In the genomic region with DNA sequence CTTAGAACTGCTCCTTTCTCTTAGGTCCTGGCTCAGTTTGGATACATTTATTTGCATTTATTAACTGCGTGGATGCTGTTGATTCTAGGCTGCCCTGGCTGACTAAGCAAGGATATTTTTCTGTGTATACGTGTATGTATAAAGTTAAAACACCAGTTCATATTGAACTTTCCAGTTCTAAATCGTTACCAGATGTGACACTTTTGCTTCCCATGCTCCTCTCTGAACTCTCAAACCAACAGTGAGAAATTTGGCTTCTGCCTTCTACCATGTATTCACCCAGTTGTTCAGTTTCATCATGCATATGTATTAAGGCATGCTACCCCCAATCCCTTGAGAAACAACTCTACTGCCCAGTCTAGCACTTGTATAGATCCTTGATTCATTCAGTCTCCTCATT, we compare ENCODE assay signal across 21 mouse cellular contexts. TPM values are rescaled to one million over a fixed set of nuclear protein-coding genes. Genes with fewer than 3 reads are reported as not detected.
"Had no signal": no experiment of that assay in that cellular context is flagged by ENCODE, and none has a peak within 500 bp of the region (broad histone marks: within the 10 kb centered on the region; RNA-seq: fewer than 3 reads in every experiment).

No protein-coding gene starts in this region.

- H3K4me3 ChIP-seq: midbrain, embryonic 10.5 days; midbrain, embryonic 12.5 days; myocyte; neural tube, embryonic 13.5 days; neural tube, embryonic 15.5 days had no signal

- H3K27ac ChIP-seq: midbrain, embryonic 10.5 days; midbrain, embryonic 12.5 days; neural tube, embryonic 13.5 days; neural tube, embryonic 15.5 days had no signal

- H3K4me2 ChIP-seq: lung, embryonic 14.5 days; midbrain, embryonic 12.5 days; neural tube, embryonic 13.5 days; neural tube, embryonic 15.5 days had no signal

- H3K9me3 ChIP-seq: midbrain, embryonic 10.5 days; midbrain, embryonic 12.5 days; neural tube, embryonic 13.5 days; neural tube, embryonic 15.5 days had no signal

- H3K27me3 ChIP-seq: midbrain, embryonic 12.5 days; neural tube, embryonic 13.5 days; neural tube, embryonic 15.5 days had no signal

- DNase-seq: lung, adult 18-20 months; lung, embryonic 14.5 days; lung, postnatal 10 days; lung, postnatal 4 days; midbrain, embryonic 14.5 days; retina, postnatal 1 day; right cerebral cortex, adult 18-20 months; right cerebral cortex, postnatal 25 days; right cerebral cortex, postnatal 4 days; spleen, adult 18-20 months; thymus, adult 18-20 months; thymus, postnatal 14 days; thymus, postnatal 36 days had no signal

- H3K4me1 ChIP-seq: midbrain, embryonic 12.5 days; neural tube, embryonic 13.5 days; neural tube, embryonic 15.5 days had no signal

- H3K9ac ChIP-seq: lung, embryonic 14.5 days; midbrain, embryonic 12.5 days; neural tube, embryonic 13.5 days; neural tube, embryonic 15.5 days had no signal

- ATAC-seq: midbrain, embryonic 16.5 days had no signal

- H3K36me3 ChIP-seq: midbrain, embryonic 10.5 days; midbrain, embryonic 12.5 days; neural tube, embryonic 13.5 days; neural tube, embryonic 15.5 days had no signal

RNA-seq across cellular contexts. Expression of a gene that starts 45.0 kb away (rescaled TPM):
- total RNA-seq: megakaryocyte, adult 5-6 weeks; megakaryocyte-erythroid progenitor cell, adult 5-6 weeks had no signal
